Mouse (Mus musculus): ENCODE data around the gene Lrmda. TPM values are rescaled to one million over a fixed set of nuclear protein-coding genes. Genes with fewer than 3 reads are reported as not detected.
A peak's percentile ranks its signal among the peaks of the same experiment; 100 is the strongest.

The Lrmda gene
- polyA plus RNA-seq, 1 experiment from 2014 or later, result 1.2 TPM

DNA sequence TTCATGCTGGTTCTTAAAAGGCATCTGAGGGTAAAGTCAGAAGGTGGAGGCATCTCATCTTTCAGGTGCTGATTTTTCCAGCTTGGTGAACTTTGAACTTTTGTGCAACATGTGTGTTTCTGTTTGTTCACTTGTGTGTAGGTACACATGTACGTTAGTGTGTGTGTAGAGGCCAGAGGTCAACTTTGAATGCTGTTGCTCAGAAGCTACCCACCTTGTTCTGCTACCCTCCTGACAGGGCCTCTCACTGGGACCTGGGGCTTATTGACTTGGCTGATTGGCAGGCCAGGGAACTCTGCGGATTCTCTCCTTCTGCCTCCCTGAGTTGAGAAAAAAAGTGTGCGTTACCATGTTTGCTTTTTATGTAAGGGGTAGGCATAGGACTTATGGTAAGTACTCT, 203.1 kb downstream of the Lrmda start:
- Histone ChIP-seq H3K9ac (no peak overlapping the region), H3K4me3 (no peak overlapping the region), H3K9me3 (peaks cover 4% of the 10 kb centered on the region; the same call in 1 of the 2 replicates), H3K4me2 (no peak overlapping the region), H3K27ac (no peak overlapping the region), H3K36me3 (no peaks in the 10 kb centered on the region), H3K4me1 (no peaks in the 10 kb centered on the region), H3K27me3 (no peaks in the 10 kb centered on the region)
- no peak for ATAC-seq (ENCODE audit: insufficient number of reproducible peaks, insufficient read depth, low FRiP score, low TSS enrichment, low read depth)
- 73% methylated on average over 3 of the region's 3 CpGs for WGBS

GRCm38 (mm10) chr14:22226205-22226604, 206.7 kb downstream of the Lrmda start:
- H3K9me3 ChIP-seq, result peaks cover 4% of the 10 kb centered on the region; the same call in 1 of the 2 replicates
- no peak overlapping the region for H3K27ac ChIP-seq
- H3K27me3 ChIP-seq, result no peaks in the 10 kb centered on the region
- no peak overlapping the region for H3K4me3 ChIP-seq
- H3K4me2 ChIP-seq, result no peak overlapping the region
- H3K36me3 ChIP-seq, result no peaks in the 10 kb centered on the region
- ATAC-seq (ENCODE audit: insufficient number of reproducible peaks, insufficient read depth, low FRiP score, low TSS enrichment, low read depth), result no peak
- H3K9ac ChIP-seq, result no peak overlapping the region
- no peaks in the 10 kb centered on the region for H3K4me1 ChIP-seq
- WGBS, result 77% methylated on average over 2 of the region's 2 CpGs

DNA sequence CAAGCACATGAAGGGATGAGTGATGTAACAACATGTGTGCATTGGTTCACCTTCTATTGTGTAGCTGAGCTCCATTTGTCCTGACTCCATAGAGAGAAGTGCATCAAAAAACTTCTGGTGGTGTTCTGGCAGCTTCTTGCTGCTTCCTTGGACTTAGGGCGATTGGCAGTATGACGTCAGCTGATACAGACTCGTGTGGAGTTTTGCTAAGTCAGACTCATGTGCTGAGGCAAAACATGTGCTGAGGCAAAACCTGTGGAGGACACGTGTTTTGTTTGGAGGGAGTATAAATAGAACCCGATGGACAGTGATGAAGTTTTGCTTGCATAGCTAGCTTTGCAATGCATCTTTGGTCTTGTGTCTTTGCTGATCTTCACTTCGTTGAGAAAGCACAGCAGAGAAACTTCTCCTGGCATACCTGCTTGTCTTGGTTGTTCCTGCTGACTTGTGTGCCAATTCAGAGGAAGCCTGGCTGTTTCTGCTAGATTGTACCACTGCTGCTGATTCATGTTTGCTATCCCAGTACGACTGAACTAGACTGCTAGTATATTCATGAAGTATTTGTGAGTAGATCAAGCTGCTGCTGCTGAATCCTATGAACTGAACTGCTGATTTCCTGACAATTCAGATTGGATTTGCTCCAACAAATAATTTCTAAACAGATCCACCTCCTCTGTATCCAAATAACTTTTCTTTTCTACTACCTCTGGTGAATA, 208.9 kb downstream of the Lrmda start:
- Histone ChIP-seq H3K27me3 (no peaks in the 10 kb centered on the region), H3K27ac (no peak overlapping the region), H3K9ac (no peak overlapping the region), H3K4me2 (no peak overlapping the region), H3K4me1 (no peaks in the 10 kb centered on the region), H3K9me3 (peaks cover 2% of the 10 kb centered on the region; the same call in 1 of the 2 replicates), H3K4me3 (no peak overlapping the region), H3K36me3 (no peaks in the 10 kb centered on the region)
- WGBS, result 81% methylated on average over 7 of the region's 7 CpGs
- ATAC-seq (ENCODE audit: insufficient number of reproducible peaks, insufficient read depth, low FRiP score, low TSS enrichment, low read depth), result no peak

DNA sequence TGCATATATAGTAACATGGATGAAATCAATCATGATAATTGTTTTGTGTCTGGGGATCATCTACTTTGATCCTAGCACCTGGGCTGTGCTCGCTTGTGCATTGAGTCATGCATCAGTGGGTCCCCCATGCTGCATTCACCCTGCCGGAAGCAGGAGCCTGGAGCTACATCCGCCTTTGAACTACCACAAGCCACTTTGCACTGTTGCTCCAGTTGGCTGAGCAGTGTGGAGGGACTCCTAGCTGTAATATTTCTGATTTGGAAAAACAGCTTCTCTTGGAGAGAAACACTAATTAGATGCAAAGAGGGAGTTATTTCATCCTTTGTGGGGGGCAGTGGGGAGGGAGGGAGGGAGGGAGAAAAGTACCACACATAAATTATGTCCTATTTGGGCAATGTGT, 220.8 kb downstream of the Lrmda start:
- Histone ChIP-seq H3K4me2 (no peak overlapping the region), H3K4me3 (no peak overlapping the region), H3K9me3 (no peaks in the 10 kb centered on the region), H3K4me1 (peaks cover 15% of the 10 kb centered on the region), H3K9ac (no peak overlapping the region), H3K27me3 (no peaks in the 10 kb centered on the region), H3K36me3 (no peaks in the 10 kb centered on the region), H3K27ac (no peak overlapping the region)
- 50% methylated on average over 3 of the region's 3 CpGs for WGBS
- no peak for ATAC-seq (ENCODE audit: insufficient number of reproducible peaks, insufficient read depth, low FRiP score, low TSS enrichment, low read depth)

- peaks cover 6% of the 10 kb centered on the region for H3K4me1 ChIP-seq
- H3K9ac ChIP-seq, result no peak overlapping the region
- WGBS, result 84% methylated on average over 12 of the region's 12 CpGs
- no peaks in the 10 kb centered on the region for H3K36me3 ChIP-seq
- H3K27ac ChIP-seq, result no peak overlapping the region
- no peak overlapping the region for H3K4me3 ChIP-seq
- no peak for ATAC-seq (ENCODE audit: insufficient number of reproducible peaks, insufficient read depth, low FRiP score, low TSS enrichment, low read depth)
- no peaks in the 10 kb centered on the region for H3K27me3 ChIP-seq
- H3K4me2 ChIP-seq, result no peak overlapping the region
- H3K9me3 ChIP-seq, result no peaks in the 10 kb centered on the region
These were observed 235.9 kb downstream of the Lrmda start for GRCm38 (mm10) chr14:22255458-22255857.

DNA sequence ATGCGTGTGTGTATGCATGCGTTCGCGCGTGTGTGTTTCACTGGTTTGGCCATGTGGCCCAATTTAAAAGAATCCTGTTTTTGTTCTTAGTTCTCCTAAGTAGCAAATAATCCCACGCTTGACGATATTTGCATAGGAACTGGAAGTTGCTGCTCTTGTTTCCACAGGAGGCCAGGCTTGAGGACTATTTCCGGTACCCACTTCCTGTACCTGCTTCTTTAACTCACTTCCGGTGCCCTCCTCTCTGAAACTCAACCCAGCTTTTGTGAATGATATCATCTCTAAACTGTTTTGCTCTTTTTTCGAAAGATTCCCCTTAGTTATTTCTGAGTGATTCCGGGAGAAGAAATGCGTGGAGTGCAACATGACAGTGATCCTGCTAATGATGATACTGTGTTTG, 236.8 kb downstream of the Lrmda start:
- H3K36me3 ChIP-seq, result no peaks in the 10 kb centered on the region
- H3K4me2 ChIP-seq, result no peak overlapping the region
- H3K27me3 ChIP-seq, result no peaks in the 10 kb centered on the region
- no peak overlapping the region for H3K9ac ChIP-seq
- 86% methylated on average over 12 of the region's 12 CpGs for WGBS
- peaks cover 6% of the 10 kb centered on the region for H3K4me1 ChIP-seq
- no peaks in the 10 kb centered on the region for H3K9me3 ChIP-seq
- H3K4me3 ChIP-seq, result no peak overlapping the region
- ATAC-seq (ENCODE audit: insufficient number of reproducible peaks, insufficient read depth, low FRiP score, low TSS enrichment, low read depth), result no peak
- H3K27ac ChIP-seq, result no peak overlapping the region

DNA sequence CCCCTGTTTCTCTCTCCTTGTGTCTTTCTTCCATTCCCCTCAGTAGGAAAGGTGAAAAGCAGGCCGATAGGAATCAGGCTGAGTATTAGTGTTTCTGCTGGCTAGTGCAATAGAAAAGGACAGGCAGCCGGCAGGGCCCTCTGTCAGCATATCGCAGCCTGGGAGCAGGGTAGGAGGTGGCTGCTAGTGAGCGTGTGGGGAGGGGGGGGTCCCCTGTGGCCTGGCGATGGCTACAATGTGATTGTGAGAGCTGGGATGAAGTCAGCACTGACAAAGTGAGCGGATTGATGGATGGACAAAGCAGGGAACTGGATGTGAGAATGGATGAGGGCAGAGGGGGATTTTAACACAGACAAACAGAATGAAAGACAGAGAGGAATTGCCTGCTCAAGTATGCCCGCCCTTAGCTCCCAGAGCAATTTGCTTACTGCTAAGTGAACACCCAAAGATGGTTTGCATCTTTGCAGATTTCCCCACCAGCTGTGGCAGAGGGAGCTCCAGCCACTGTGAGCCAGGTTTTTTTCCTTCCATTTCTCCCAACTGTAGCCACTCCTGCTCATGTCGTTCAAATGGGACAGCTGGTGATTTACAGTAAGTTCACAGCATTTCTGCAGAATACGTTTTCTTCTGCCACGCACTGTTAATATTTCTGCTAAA, 240.0 kb downstream of the Lrmda start:
- WGBS, result 42% methylated on average over 10 of the region's 10 CpGs
- Histone ChIP-seq H3K9ac (peak overlapping the region; percentile 40; the same call in 1 of the 2 replicates), H3K4me2 (0 out of 2 replicates have a peak overlapping the region, but pooled peaks have one; percentile 18), H3K4me3 (no peak overlapping the region), H3K36me3 (no peaks in the 10 kb centered on the region), H3K4me1 (peaks cover 6% of the 10 kb centered on the region), H3K27me3 (no peaks in the 10 kb centered on the region), H3K9me3 (no peaks in the 10 kb centered on the region), H3K27ac (no peak overlapping the region)
- ATAC-seq (ENCODE audit: insufficient number of reproducible peaks, insufficient read depth, low FRiP score, low TSS enrichment, low read depth), result no peak

DNA sequence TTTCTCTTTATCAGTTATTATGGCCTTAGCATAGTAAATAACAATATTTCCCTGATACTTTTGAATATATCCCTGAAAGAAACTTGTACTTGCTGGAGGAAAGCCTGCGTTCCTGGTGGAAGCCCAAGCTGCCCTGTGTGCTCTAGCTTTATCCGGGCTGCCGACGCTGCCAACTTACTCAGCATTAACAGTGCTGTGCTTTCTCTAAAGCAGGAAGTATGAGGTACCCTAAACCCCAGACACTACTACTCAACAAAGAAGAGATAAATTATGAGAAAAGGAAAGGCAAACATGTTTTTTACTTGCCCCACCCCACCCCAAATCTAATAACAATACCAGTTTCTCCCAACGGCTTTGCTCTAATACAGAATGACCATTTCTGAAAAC, 240.5 kb downstream of the Lrmda start:
- no peak overlapping the region for H3K9ac ChIP-seq
- H3K9me3 ChIP-seq, result no peaks in the 10 kb centered on the region
- 75% methylated on average over 5 of the region's 5 CpGs for WGBS
- H3K27ac ChIP-seq, result no peak overlapping the region
- no peaks in the 10 kb centered on the region for H3K36me3 ChIP-seq
- H3K4me3 ChIP-seq, result no peak overlapping the region
- no peak for ATAC-seq (ENCODE audit: insufficient number of reproducible peaks, insufficient read depth, low FRiP score, low TSS enrichment, low read depth)
- H3K4me2 ChIP-seq, result no peak overlapping the region
- peaks cover 6% of the 10 kb centered on the region for H3K4me1 ChIP-seq
- H3K27me3 ChIP-seq, result no peaks in the 10 kb centered on the region

DNA sequence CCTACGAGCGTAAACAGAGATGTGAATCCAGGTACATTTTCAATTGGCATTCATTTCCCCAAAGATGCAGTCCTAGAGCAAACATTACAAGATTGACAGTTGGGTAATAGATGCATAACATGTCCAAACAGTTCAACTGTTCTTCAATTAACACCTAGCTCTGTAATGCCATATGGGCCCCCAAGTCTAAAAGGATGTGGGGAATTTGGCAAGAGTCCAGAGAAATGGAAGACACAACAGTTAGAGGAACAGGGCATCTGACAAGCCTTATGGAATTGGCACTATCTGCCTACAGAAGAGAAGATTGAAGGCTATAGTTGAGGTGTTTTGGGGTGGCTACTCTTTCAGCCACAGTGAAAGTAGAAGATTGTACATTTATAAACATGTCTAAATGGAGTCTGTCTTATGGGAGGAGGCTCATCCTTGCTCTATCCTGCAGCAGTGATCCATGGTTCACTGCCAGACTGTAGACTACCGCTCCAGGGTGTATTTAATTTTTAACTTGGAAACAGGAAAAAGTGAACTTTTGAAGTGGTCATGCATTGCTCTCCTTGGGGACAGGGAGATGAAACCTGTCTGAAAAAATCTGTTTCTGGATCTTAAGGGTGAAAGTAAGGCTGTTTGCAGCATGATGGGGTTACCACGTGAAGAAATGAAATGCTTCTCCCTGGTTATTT, 245.9 kb downstream of the Lrmda start:
- no peak overlapping the region for H3K4me3 ChIP-seq
- ATAC-seq (ENCODE audit: insufficient number of reproducible peaks, insufficient read depth, low FRiP score, low TSS enrichment, low read depth), result no peak
- H3K27me3 ChIP-seq, result no peaks in the 10 kb centered on the region
- no peaks in the 10 kb centered on the region for H3K9me3 ChIP-seq
- H3K4me2 ChIP-seq, result no peak overlapping the region
- no peaks in the 10 kb centered on the region for H3K4me1 ChIP-seq
- 78% methylated on average over 4 of the region's 4 CpGs for WGBS
- no peak overlapping the region for H3K9ac ChIP-seq
- no peak overlapping the region for H3K27ac ChIP-seq
- H3K36me3 ChIP-seq, result no peaks in the 10 kb centered on the region

GRCm38 (mm10) chr14:22269812-22270211, 250.3 kb downstream of the Lrmda start:
- no peak for ATAC-seq (ENCODE audit: insufficient number of reproducible peaks, insufficient read depth, low FRiP score, low TSS enrichment, low read depth)
- Histone ChIP-seq H3K27me3 (no peaks in the 10 kb centered on the region), H3K27ac (no peak overlapping the region), H3K9me3 (no peaks in the 10 kb centered on the region), H3K4me1 (no peaks in the 10 kb centered on the region), H3K4me3 (no peak overlapping the region), H3K4me2 (no peak overlapping the region), H3K9ac (no peak overlapping the region), H3K36me3 (no peaks in the 10 kb centered on the region)
- 82% methylated on average over 9 of the region's 9 CpGs for WGBS

- WGBS, result 95% methylated on average over 5 of the region's 5 CpGs
- no peaks in the 10 kb centered on the region for H3K9me3 ChIP-seq
These were observed 258.5 kb downstream of the Lrmda start for GRCm38 (mm10) chr14:22278053-22278452.

DNA sequence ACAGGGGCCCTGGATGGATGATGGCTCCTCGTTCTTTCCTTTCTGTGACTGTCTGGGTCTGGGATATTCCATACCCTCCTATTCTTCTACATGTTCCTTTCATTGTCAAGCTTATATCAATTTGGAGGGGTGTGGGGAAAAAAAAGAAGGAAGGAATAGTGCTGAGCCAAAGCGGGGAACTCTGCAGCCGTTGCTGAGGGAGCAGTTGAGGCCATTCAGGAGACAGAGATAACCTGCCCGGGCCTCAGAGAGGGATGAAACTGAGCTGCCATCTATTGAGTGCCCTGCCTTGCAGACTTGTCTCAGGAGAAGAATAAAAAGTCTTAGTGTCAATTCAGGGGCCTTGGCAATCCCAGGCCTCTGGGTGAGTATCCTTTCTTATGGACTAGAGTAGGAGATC, 260.1 kb downstream of the Lrmda start:
- WGBS, result 92% methylated on average over 4 of the region's 4 CpGs

More at GRCm38 (mm10) chr14:22278053-22278452, 258.5 kb downstream of the Lrmda start:
- Histone ChIP-seq H3K9ac (no peak overlapping the region), H3K27ac (no peak overlapping the region), H3K4me1 (peaks cover 2% of the 10 kb centered on the region; the same call in 1 of the 2 replicates), H3K27me3 (no peaks in the 10 kb centered on the region), H3K4me2 (no peak overlapping the region), H3K4me3 (no peak overlapping the region), H3K36me3 (no peaks in the 10 kb centered on the region)
- no peak for ATAC-seq (ENCODE audit: insufficient number of reproducible peaks, insufficient read depth, low FRiP score, low TSS enrichment, low read depth)

More for the DNA sequence above, 260.1 kb downstream of the Lrmda start:
- Histone ChIP-seq H3K27ac (no peak overlapping the region), H3K4me3 (no peak overlapping the region), H3K4me2 (no peak overlapping the region), H3K9ac (no peak overlapping the region), H3K36me3 (no peaks in the 10 kb centered on the region), H3K4me1 (peaks cover 2% of the 10 kb centered on the region; the same call in 1 of the 2 replicates), H3K27me3 (no peaks in the 10 kb centered on the region), H3K9me3 (no peaks in the 10 kb centered on the region)
- ATAC-seq (ENCODE audit: insufficient number of reproducible peaks, insufficient read depth, low FRiP score, low TSS enrichment, low read depth), result no peak

All from embryonic facial prominence, embryonic 13.5 days (tissue).